Mouse (Mus musculus): ENCODE measurements around the gene Gm11397. TPM values are rescaled to one million over a fixed set of nuclear protein-coding genes. Genes with fewer than 3 reads are reported as not detected.

The Gm11397 gene
- polyA plus RNA-seq (2017; shearing (Covaris generic)): not detected

GRCm38 (mm10) chr13:33395461-33395860 lies at the start of gene Gm11397:
Gm11397 (plus strand) TSS chr13:33395761.

Other genes with a start within 250 kb of the Gm11397 start
- gene Serpinb9c, start 236.0 kb upstream of the Gm11397 start, polyA plus RNA-seq (2017; shearing (Covaris generic)): 1 to 10 TPM in 1 of 2 experiments, under 1 TPM in 1; 0.14 to 1.9 TPM
- under 1 TPM in 1 of 2 experiments, not detected in 1; 0.49 TPM for gene Serpinb9d, start 202.8 kb upstream of the Gm11397 start, polyA plus RNA-seq (2017; shearing (Covaris generic))
- under 1 TPM in 1 of 2 experiments, not detected in 1; 0.18 TPM for gene Serpinb9e, start 146.1 kb upstream of the Gm11397 start, polyA plus RNA-seq (2017; shearing (Covaris generic))
- gene Serpinb9f, start 71.7 kb upstream of the Gm11397 start, polyA plus RNA-seq (2017; shearing (Covaris generic)): under 1 TPM in 1 of 2 experiments, not detected in 1; 0.52 TPM
- gene Serpinb9g, start 89.0 kb downstream of the Gm11397 start, polyA plus RNA-seq (2017; shearing (Covaris generic)): 1 to 10 TPM in 1 of 2 experiments, not detected in 1; 1.9 TPM

Measured in inflammation-experienced regulatory T-cells (primary cell).